Mouse (Mus musculus): Measurements from ENCODE around the gene Abhd16a.

GRCm38 (mm10) chr17:35126206-35126611 is 37.1 kb downstream of the Abhd16a start, which contains the start of gene D17H6S53E:
- TF ChIP-seq CTCF (IDR thresholded peaks at IDR 0.05; ENCODE audit: low read depth, low read length) (no peak), GATA1 (IDR thresholded peaks at IDR 0.05; ENCODE audit: borderline replicate concordance, low read length) (no peak), POLR2AphosphoS5 (IDR thresholded peaks at IDR 0.05; ENCODE audit: insufficient replicate concordance, low read depth, low read length) (no peak)

All from G1E (cell line).